Mouse (Mus musculus) heart, adult 2 months (tissue): ENCODE measurements around the gene Nomo1. TPM values are rescaled to one million over a fixed set of nuclear protein-coding genes. Genes with fewer than 3 reads are reported as not detected.
A peak's percentile ranks its signal among the peaks of the same experiment; 100 is the strongest.

ENCODE experiments used
- DNase-seq, 2 experiments: peaks; one replicate each; pipeline ENCODE4 v3.0.0; 2021
- H3K27ac ChIP-seq: fragments of 200-600 bp; 2 replicates; pipeline ENCODE4 v1.8.1; 2022
- H3K27me3 ChIP-seq: fragments of 200-500 bp; 2 replicates; pipeline ENCODE4 v1.6.1; 2012; ENCODE audit warnings: mild to moderate bottlenecking, low read length, inconsistent platforms, mixed read lengths; ENCODE audit not compliant: control insufficient read depth, insufficient read depth
- H3K36me3 ChIP-seq: fragments of 200-500 bp; 2 replicates; pipeline ENCODE4 v1.6.1; 2012; ENCODE audit warnings: low read length, inconsistent platforms; ENCODE audit not compliant: control insufficient read depth, insufficient read depth
- H3K4me1 ChIP-seq: fragments of 200-500 bp; 2 replicates; pipeline ENCODE4 v1.6.1; 2011; ENCODE audit warnings: low read length; ENCODE audit not compliant: control insufficient read depth, insufficient read depth
- H3K4me3 ChIP-seq: fragments of 200-600 bp; 2 replicates; pipeline ENCODE4 v1.8.1; 2022
- H3K79me2 ChIP-seq: fragments of 200-500 bp; replicated peaks from 2 replicates; pipeline ENCODE4 v1.6.1; 2012; ENCODE audit warnings: mild to moderate bottlenecking, inconsistent platforms, low read length, moderate library complexity, mixed read lengths; ENCODE audit not compliant: control insufficient read depth, insufficient read depth
- H3K9ac ChIP-seq: fragments of 200-500 bp; 2 replicates; pipeline ENCODE4 v1.6.1; 2012; ENCODE audit warnings: low read depth, mild to moderate bottlenecking, control low read depth, inconsistent platforms, low read length, mixed read lengths
- CTCF ChIP-seq: fragments of 200-600 bp; IDR thresholded peaks from 2 replicates; pipeline ENCODE4 v1.8.1; 2022; ENCODE audit warnings: antibody characterized with exemption, mild to moderate bottlenecking, moderate library complexity
- EP300 ChIP-seq: fragments of 200-500 bp; IDR thresholded peaks from 2 replicates; pipeline ENCODE4 v1.6.1; 2011; ENCODE audit warnings: low read depth, low read length, control low read depth; ENCODE audit not compliant: insufficient read depth
- POLR2A ChIP-seq: fragments of 200-500 bp; IDR thresholded peaks from 2 replicates; pipeline ENCODE4 v1.6.1; 2011; ENCODE audit warnings: mild to moderate bottlenecking, low read depth, low read length, control low read depth; ENCODE audit not compliant: insufficient read depth
- WGBS: fragments of 180-500 bp; shearing (Covaris S2); methylation state at CpG from one replicate; pipeline ENCODE4 v1.1.7; 2018; 5-methylcytosine and 5-hydroxymethylcytosine counted together
- intact Hi-C: fragments of 180-260 bp; cut with DNase I; formaldehyde crosslinking; loops from one replicate; pipeline ENCODE4 v1.15.1; 2025
- polyA plus RNA-seq: library from polyadenylated mRNA; depleted of rRNA; stranded (reverse); fragments of >200 nt; gene quantifications from 2 replicates; pipeline ENCODE4 v1.2.3, GENCODE M21; 2012
- total RNA-seq, 2 experiments: library from RNA; stranded (reverse); gene quantifications; 2 replicates each; pipeline ENCODE4 v1.2.3; 2021

Nomo1 gene
- total and polyA plus RNA-seq, 3 experiments, result 49.1 to 91.7 (median 88.1) TPM

DNA sequence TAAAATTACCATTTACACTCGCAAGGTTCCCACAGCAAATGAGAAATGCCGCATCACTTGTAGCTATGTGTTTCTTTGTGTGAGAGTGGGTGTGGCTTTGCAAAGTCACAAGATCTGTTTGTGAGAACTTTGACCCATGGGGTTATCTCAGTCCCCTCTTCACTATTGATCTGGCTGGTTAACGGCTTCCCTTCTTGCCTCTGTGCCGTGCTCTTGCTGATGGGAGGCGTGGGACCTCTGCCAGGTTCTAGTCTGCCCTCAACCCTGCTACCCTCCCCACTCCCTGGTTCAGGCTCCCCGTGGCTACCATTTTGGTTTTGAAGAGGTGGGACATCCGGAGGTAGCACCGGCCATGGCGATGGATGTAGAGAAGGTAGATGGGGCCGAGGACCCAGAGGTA is 4.8 kb upstream of the Nomo1 start:
- TF ChIP-seq CTCF, result no peak
- no peak for TF ChIP-seq EP300
- no peak for TF ChIP-seq POLR2A
- intact Hi-C loops, result no loop called here
- Histone ChIP-seq H3K4me1 (no peaks in the 10 kb centered on the region), H3K36me3 (no peaks in the 10 kb centered on the region), H3K9ac (no peak overlapping the region), H3K27ac (no peak overlapping the region), H3K4me3 (no peak overlapping the region), H3K27me3 (no peaks in the 10 kb centered on the region), H3K79me2 (peaks cover under 1% of the 10 kb centered on the region)
- DNase-seq, result no peak
- WGBS, result 84% methylated on average over 10 of the region's 10 CpGs

DNA sequence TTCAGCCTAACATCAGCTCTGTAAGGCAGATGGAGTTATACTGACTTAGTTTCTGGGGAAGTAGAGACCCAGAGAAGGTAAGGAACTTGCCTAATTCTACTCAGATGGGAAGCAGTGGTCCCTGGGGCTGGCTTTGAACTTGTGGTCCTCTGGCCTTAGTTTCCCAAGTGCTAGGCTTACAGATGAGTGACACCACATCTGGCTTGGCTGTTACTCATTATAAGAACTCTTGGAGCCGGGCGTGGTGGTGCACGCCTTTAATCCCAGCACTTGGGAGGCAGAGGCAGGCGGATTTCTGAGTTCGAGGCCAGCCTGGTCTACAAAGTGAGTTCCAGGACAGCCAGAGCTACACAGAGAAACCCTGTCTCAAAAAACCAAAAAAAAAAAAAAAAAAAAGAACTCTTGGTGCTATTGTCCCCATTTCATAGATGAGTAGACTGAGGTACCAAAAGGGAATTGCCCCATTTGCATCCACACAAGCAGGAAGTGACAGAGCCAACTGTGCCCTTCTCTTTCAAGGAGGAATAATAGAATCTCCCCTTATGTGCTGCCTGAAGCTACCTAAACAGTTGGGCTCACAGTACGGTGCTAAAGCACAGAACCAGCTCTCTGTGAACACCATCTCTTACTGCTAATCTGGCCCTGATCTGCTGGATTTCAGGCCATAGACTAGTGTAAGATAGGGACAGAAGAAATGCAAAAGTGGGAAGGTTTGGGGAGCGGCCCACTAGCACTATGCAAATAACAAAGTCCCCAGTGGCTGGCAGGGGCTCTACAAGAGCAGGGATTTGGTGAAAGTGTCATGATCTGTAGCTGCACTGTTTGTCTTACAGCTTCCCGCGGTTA is 4.0 kb upstream of the Nomo1 start:
- TF ChIP-seq EP300 (no peak), CTCF (no peak)
- intact Hi-C loops, result loop anchor here (10.0 kb wide), 1 partner anchor 195 kb away; the partner anchor contains the start of gene Grwd1
- Histone ChIP-seq H3K9ac (no peak overlapping the region), H3K4me1 (peaks cover 2% of the 10 kb centered on the region; the same call in 1 of the 2 replicates), H3K4me3 (no peak overlapping the region), H3K79me2 (peaks cover 2% of the 10 kb centered on the region), H3K27me3 (no peaks in the 10 kb centered on the region), H3K36me3 (no peaks in the 10 kb centered on the region), H3K27ac (no peak overlapping the region)
- no peak for DNase-seq
- WGBS, result 67% methylated on average over 8 of the region's 9 CpGs

DNA sequence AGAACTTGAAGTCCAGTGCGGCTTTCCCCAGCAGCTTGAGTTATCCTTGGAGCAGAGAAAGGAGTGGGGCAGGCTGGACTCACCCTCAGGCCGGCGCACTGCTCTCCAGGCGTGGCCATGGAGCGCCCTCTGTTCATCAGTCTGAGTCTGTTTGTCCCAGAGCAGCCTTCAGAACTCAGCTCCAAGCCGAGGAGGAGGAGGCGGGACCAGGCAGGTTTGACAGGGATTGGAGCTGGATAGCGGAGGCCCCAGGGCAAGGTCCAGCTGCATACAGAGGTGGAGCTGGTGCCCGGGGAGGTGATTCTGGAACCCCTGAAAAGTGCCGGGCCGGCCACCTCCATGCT is 3.4 kb upstream of the Nomo1 start, which contains the start of gene Abcc6:
Abcc6 (minus strand) TSS at position 158 of the 344 bp plus-strand sequence.
- H3K4me1 ChIP-seq, result peaks cover 5% of the 10 kb centered on the region; the same call in 1 of the 2 replicates
- 16% methylated on average over 11 of the region's 11 CpGs for WGBS
- intact Hi-C loops, result loop anchor here (10.0 kb wide), 1 partner anchor 195 kb away; the partner anchor contains the start of gene Grwd1
- peaks cover 2% of the 10 kb centered on the region for H3K79me2 ChIP-seq
- no peaks in the 10 kb centered on the region for H3K36me3 ChIP-seq
- no peak within 1 kb of the TSS for H3K4me3 ChIP-seq
- no peak within 1 kb of the TSS for H3K9ac ChIP-seq
- TF ChIP-seq POLR2A (no peak), EP300 (no peak), CTCF (no peak)
- no peaks in the 10 kb centered on the region for H3K27me3 ChIP-seq
- no peak for DNase-seq
- no peak within 1 kb of the TSS for H3K27ac ChIP-seq

DNA sequence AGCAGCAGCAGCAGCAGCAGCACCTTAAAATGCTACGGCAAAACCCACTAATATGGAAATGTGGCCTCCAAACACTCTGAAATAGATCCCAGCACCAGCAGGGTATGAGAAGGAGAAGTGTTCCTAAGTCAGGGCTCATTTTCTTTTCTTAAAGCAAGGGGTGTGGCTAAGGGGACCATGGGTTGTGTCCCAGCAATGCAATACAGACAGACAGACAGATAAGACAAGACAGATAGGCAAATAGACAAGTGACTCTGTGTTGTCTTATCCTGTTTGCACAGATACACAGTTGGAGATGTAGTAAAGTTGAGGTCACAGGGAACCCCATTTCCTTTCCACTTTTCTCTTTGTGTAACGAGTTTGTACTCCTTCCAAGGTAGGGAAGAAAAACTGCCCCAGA is 2.4 kb upstream of the Nomo1 start:
- intact Hi-C loops, result loop anchor here (10.0 kb wide), 1 partner anchor 196 kb away; the partner anchor contains the start of gene Grwd1
- peaks cover 5% of the 10 kb centered on the region; the same call in 1 of the 2 replicates for H3K4me1 ChIP-seq
- no peaks in the 10 kb centered on the region for H3K36me3 ChIP-seq
- H3K27ac ChIP-seq, result no peak overlapping the region
- TF ChIP-seq POLR2A (no peak), EP300 (no peak), CTCF (no peak)
- H3K79me2 ChIP-seq, result peaks cover 2% of the 10 kb centered on the region
- DNase-seq, result no peak
- H3K4me3 ChIP-seq, result no peak overlapping the region
- 60% methylated on average over 2 of the region's 2 CpGs for WGBS
- no peak overlapping the region for H3K9ac ChIP-seq
- H3K27me3 ChIP-seq, result no peaks in the 10 kb centered on the region

DNA sequence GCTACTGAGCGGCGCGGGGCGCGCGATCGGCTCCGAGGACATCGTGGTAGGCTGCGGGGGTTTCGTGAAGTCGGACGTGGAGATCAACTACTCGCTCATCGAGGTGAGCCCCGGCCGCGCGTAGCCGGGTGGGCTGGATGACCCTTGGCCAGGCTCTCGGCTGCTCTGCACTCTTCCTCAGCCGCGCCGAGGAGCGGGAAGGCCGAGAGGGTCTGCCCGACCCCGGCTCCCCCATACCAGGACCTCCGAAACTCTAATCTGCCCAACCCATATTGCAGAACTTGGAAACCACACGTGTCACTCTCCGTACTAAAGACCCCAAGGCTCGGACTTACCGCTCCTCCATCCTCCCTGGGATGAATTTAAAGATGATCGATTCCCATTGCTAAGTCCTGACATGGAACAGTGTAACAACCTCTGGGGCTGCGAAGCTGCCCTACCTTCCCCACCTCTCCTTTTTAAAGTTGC is 406 bp downstream of the Nomo1 start:
- Histone ChIP-seq H3K27ac (peak overlapping the region; percentile 62), H3K36me3 (no peaks in the 10 kb centered on the region), H3K9ac (peak overlapping the region; percentile 97), H3K27me3 (no peaks in the 10 kb centered on the region), H3K4me3 (peak overlapping the region; percentile 95), H3K4me1 (peaks cover 5% of the 10 kb centered on the region; the same call in 1 of the 2 replicates), H3K79me2 (peaks cover 2% of the 10 kb centered on the region)
- DNase-seq, result no peak
- under 1% methylated on average over 35 of the region's 35 CpGs for WGBS
- TF ChIP-seq POLR2A, result no peak
- no peak for TF ChIP-seq CTCF
- no peak for TF ChIP-seq EP300
- intact Hi-C loops, result loop anchor here (10.0 kb wide), 1 partner anchor 199 kb away; the partner anchor contains the start of gene Grwd1

DNA sequence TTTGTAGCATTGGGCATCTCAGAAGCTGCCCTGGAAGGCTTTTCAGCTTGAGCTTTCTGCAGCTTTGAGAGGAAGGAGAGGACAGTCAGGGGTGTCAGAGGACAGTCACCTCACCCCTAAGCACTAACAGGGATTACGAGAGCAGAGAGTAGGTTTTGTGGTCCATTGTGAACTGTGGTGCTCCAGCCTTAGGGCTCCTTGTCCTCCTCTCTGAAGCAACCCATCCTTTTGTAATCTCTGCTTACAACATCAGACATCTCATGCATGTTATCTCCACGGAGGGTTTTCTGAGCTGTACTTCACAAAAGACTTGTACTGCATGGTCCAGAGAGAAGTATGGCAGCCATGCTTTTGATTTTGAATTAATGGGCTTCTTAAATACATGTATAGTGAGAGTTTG is 1.5 kb downstream of the Nomo1 start:
- Histone ChIP-seq H3K36me3 (no peaks in the 10 kb centered on the region), H3K4me1 (peaks cover 5% of the 10 kb centered on the region; the same call in 1 of the 2 replicates), H3K27ac (no peak overlapping the region), H3K4me3 (no peak overlapping the region), H3K27me3 (no peaks in the 10 kb centered on the region), H3K9ac (no peak overlapping the region; the same call in 1 of the 2 replicates), H3K79me2 (peaks cover 2% of the 10 kb centered on the region)
- TF ChIP-seq CTCF, result no peak
- TF ChIP-seq POLR2A, result no peak
- TF ChIP-seq EP300, result no peak
- 75% methylated on average over 2 of the region's 2 CpGs for WGBS
- intact Hi-C loops, result loop anchor here (10.0 kb wide), 1 partner anchor 200 kb away; the partner anchor contains the start of gene Grwd1
- DNase-seq, result no peak
